Mouse (Mus musculus): ENCODE data around the gene Nkd1.

DNA sequence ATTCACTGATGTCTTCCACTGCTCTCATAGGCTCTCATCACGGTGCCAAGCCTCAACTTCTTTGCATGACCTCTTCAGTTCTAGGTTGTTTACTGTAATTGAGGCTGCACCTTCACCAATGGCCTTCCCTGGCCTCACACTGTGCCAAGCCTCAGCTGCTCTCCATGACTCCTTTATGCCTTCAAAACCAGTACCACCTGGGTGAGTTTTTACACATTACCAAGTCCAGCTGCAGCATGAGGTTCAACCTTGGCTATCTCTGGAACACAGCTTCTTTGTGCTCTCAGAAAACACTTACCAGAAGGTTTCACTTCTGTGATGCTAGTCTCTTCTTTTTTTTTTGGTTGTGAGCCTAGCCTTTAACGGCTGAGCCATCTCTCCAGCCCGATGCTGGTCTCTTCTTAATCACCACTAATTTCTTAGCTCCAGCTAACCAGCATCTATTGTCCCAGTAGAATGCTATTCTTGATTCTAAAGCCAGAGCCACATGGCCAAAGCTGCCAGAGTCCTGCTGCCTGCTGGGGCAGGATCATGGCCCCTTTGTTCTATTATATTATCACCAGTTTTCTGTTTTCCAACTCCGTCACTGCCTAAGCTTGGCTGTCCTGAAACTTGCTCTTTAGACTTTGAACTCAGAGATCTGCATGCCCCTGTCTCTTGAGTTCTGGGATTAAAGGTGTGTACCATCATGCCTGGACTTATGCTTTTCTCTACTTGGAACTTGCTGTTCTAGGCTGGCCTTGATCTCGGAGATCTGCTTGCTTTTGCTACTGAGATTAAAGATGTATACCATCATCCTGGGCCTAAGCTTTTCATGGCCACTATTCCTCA lies 121.8 kb downstream of the Nkd1 start:
- TF ChIP-seq POLR2A (IDR thresholded peaks at IDR 0.05; ENCODE audit: borderline replicate concordance, extremely low read depth, insufficient read depth, insufficient read length, poor library complexity, severe bottlenecking) (no peak), CTCF (IDR thresholded peaks at IDR 0.05; ENCODE audit: borderline replicate concordance, extremely low read depth, insufficient read depth, insufficient read length) (no peak)

Data from brain, embryonic 14.5 days (tissue).